Mouse (Mus musculus): ENCODE results near the gene Rere. TPM values are rescaled to one million over a fixed set of nuclear protein-coding genes. Genes with fewer than 3 reads are reported as not detected.

The Rere gene
- total and polyA plus RNA-seq, 3 experiments: 3.1 to 36.5 (median 8.7) TPM

GRCm38 (mm10) chr4:150401830-150402607 lies 120.6 kb downstream of the Rere start:
- no peak overlapping the region for H3K4me3 ChIP-seq (replicated peaks in 1 of 3; ENCODE audit: low read depth in 2 of 3, low read length in 2 of 3, poor library complexity in 1 of 3)
- peaks cover 12 to 94% of the 10 kb centered on the region in 2 experiments for H3K4me1 ChIP-seq (ENCODE audit: control insufficient read depth in 1 of 2, insufficient read depth in 2 of 2)
- in situ Hi-C loops (cut with MboI; ENCODE audit: low pct_ligation_motif_present, low pct_unique_long_range_greater_than_20kb, low sequenced_read_pairs): no loop called here
- no peaks in the 10 kb centered on the region for H3K27me3 ChIP-seq (replicated peaks)
- DNase-seq (ENCODE audit: extremely low read depth): no peak
- H3K36me3 ChIP-seq (replicated peaks in 1 of 2; ENCODE audit: control insufficient read depth in 1 of 2, insufficient read depth in 1 of 2, low read length in 1 of 2): peaks cover 0 to 13% of the 10 kb centered on the region in 2 experiments
- H3K9me3 ChIP-seq (replicated peaks; ENCODE audit: low read length): no peaks in the 10 kb centered on the region
- H3K9ac ChIP-seq (ENCODE audit: insufficient read depth, low read depth): no peak overlapping the region
- TF ChIP-seq MAX (IDR thresholded peaks at IDR 0.05; ENCODE audit: low read length) (no peak), TBP (conservative IDR thresholded peaks at IDR 0.05; ENCODE audit: low read depth, low read length) (no peak), CHD1 (IDR thresholded peaks at IDR 0.05; ENCODE audit: low read depth, low read length) (no peak), ELF1 (IDR thresholded peaks at IDR 0.05; ENCODE audit: low read depth, low read length) (no peak), ZNF384 (IDR thresholded peaks at IDR 0.05; ENCODE audit: low read depth, low read length) (no peak), POLR2AphosphoS2 (IDR thresholded peaks at IDR 0.05; ENCODE audit: low read depth, low read length) (no peak), NELFE (IDR thresholded peaks at IDR 0.05; ENCODE audit: low read depth, low read length) (no peak), RCOR1 (conservative IDR thresholded peaks at IDR 0.05; ENCODE audit: low read depth, low read length) (no peak), BHLHE40 (IDR thresholded peaks at IDR 0.05; ENCODE audit: low read depth, low read length) (no peak), ETS1 (conservative IDR thresholded peaks at IDR 0.05; ENCODE audit: low read depth, low read length) (no peak), MYC (IDR thresholded peaks at IDR 0.05; ENCODE audit: low read depth, low read length) (no peak), ZMIZ1 (IDR thresholded peaks at IDR 0.05; ENCODE audit: low read depth, low read length) (no peak), TCF12 (IDR thresholded peaks at IDR 0.05; ENCODE audit: low read depth, low read length) (no peak), USF2 (conservative IDR thresholded peaks at IDR 0.05; ENCODE audit: low read depth, low read length) (no peak), ZC3H11A (IDR thresholded peaks at IDR 0.05; ENCODE audit: low read depth, low read length) (no peak), USF1 (IDR thresholded peaks at IDR 0.05; ENCODE audit: low read depth, low read length) (no peak), CHD2 (IDR thresholded peaks at IDR 0.05; ENCODE audit: low read length) (no peak)
- dilution Hi-C loops (cut with MboI; ENCODE audit: extremely low pct_ligation_motif_present, extremely low pct_unique_long_range_greater_than_20kb, low sequenced_read_pairs): no loop called here
- no peak overlapping the region for H3K4me2 ChIP-seq (ENCODE audit: insufficient read depth, low read depth, poor library complexity, severe bottlenecking)
- H3K79me2 ChIP-seq (replicated peaks; ENCODE audit: control insufficient read depth, extremely low read depth, insufficient read depth, poor library complexity, severe bottlenecking): peaks cover 18% of the 10 kb centered on the region
- H3K27ac ChIP-seq (ENCODE audit: insufficient read depth, low read depth): no peak overlapping the region

- no peaks in the 10 kb centered on the region for H3K9me3 ChIP-seq (replicated peaks; ENCODE audit: low read length)
- H3K27me3 ChIP-seq (replicated peaks): no peaks in the 10 kb centered on the region
- no peak overlapping the region for H3K4me2 ChIP-seq (ENCODE audit: insufficient read depth, low read depth, poor library complexity, severe bottlenecking)
- H3K9ac ChIP-seq (ENCODE audit: insufficient read depth, low read depth): no peak overlapping the region
- peaks cover 15 to 94% of the 10 kb centered on the region in 2 experiments for H3K4me1 ChIP-seq (ENCODE audit: control insufficient read depth in 1 of 2, insufficient read depth in 2 of 2)
- dilution Hi-C loops (cut with MboI; ENCODE audit: extremely low pct_ligation_motif_present, extremely low pct_unique_long_range_greater_than_20kb, low sequenced_read_pairs) (no loop called here), in situ Hi-C loops (cut with MboI; ENCODE audit: low pct_ligation_motif_present, low pct_unique_long_range_greater_than_20kb, low sequenced_read_pairs) (no loop called here)
- no peak overlapping the region for H3K4me3 ChIP-seq (replicated peaks in 1 of 3; ENCODE audit: low read depth in 2 of 3, low read length in 2 of 3, poor library complexity in 1 of 3)
- no peak for DNase-seq (ENCODE audit: extremely low read depth)
- H3K36me3 ChIP-seq (replicated peaks in 1 of 2; ENCODE audit: control insufficient read depth in 1 of 2, insufficient read depth in 1 of 2, low read length in 1 of 2): peaks cover 2 to 18% of the 10 kb centered on the region in 2 experiments
- TF ChIP-seq ZKSCAN1 (IDR thresholded peaks at IDR 0.05; ENCODE audit: borderline replicate concordance, low read depth, low read length) (no peak), CHD2 (IDR thresholded peaks at IDR 0.05; ENCODE audit: low read length) (no peak), RAD21 (IDR thresholded peaks at IDR 0.05; ENCODE audit: low read depth, low read length) (no peak), NRF1 (IDR thresholded peaks at IDR 0.05; ENCODE audit: low read depth, low read length) (no peak), POLR2AphosphoS2 (IDR thresholded peaks at IDR 0.05; ENCODE audit: low read depth, low read length) (no peak), UBTF (IDR thresholded peaks at IDR 0.05; ENCODE audit: low read depth, low read length) (no peak)
- H3K27ac ChIP-seq (ENCODE audit: insufficient read depth, low read depth): no peak overlapping the region
- H3K79me2 ChIP-seq (replicated peaks; ENCODE audit: control insufficient read depth, extremely low read depth, insufficient read depth, poor library complexity, severe bottlenecking): peaks cover 13% of the 10 kb centered on the region
Observed at GRCm38 (mm10) chr4:150402608-150402985, 121.2 kb downstream of the Rere start.

Data from CH12.LX (cell line).